Mouse (Mus musculus): ENCODE measurements around the gene Gap43. TPM values are rescaled to one million over a fixed set of nuclear protein-coding genes. Genes with fewer than 3 reads are reported as not detected.
"Not testable (repeated sequence)": the region's sequence is repeated elsewhere in the genome, so short reads cannot be mapped to it uniquely, and the experiment has no call there.

The Gap43 gene
- total RNA-seq, 2 experiments from 2014 or later = 0.41 TPM; not detected in 1

DNA sequence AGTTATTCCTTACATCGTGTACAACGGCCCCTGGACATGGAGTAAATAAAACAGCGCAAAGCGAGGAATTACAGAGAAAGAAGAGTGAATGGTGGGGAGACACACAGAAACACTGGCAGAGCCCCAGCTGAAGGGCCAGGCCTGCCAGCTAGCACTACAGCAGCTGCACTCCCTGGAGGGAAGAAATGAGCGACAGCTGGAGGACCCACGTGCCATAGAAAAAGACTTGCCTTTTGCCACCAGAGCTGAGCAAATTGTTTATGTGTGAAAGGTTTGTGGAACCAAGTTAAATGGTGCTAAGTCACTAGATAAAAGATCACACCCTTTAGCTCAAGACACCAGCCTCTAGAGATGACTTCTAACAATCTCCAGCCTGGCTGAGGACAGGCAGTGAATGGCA lies 37.0 kb downstream of the Gap43 start:
- DNase-seq = no peak
- intact Hi-C loops (cut with DNase I) = no loop called here

DNA sequence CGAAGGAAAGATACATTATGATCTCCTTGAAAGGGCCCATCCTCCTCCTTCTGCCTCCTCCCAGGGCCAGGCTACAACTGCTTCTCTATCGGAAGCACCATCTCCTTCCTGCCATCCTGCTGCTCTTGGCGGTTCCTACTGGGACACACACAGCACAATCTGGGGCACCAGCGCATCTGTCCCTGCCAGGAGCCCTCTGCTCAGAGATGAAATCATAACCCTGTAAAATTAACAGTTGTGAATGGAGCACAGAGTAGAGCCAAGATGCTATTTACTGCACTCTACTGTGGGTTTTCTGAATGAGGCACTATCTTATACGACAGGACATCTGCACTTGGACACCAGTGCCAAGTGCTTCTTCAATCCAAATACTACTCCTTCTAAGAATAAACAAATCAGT lies 46.0 kb downstream of the Gap43 start:
- intact Hi-C loops (cut with DNase I) = no loop called here
- no peak for DNase-seq

DNA sequence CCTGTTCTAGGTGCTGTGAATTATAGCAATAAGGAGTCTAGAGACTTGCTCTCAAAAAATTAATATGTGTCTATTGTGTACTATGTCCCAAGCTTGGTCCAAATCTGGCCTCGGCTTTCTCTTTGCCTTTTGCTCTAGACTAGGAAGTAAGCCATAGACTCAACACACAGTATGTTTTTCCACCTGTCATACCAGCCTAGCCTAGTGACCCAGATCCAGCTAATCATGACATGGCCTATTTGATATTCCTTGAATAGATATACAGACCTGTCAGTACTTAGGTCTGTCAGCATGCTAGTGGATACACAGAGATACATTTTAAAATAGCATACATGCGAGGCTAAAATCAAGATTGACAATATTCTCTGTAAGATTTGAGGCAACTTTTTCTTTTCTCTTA lies 46.4 kb downstream of the Gap43 start:
- no peak for DNase-seq
- intact Hi-C loops (cut with DNase I) = no loop called here

DNA sequence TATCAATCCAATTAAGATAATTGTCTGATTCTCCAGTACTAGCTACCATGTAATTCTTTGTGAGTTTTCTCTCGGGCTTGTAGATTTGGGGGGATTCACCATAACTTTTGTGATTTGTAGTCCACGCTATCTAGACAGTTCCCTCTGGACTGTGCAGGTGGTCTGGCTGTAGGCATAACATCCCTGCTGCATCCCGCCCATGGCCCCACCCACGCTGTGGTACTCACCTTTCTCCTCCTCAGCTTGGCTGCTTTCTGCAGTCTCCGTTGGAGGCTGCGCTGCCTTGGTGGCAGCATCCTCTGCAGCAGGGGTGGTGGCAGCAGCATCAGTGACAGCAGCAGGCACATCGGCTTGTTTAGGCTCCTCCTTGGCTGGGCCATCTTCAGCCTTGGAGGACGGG lies 48.9 kb downstream of the Gap43 start:
- intact Hi-C loops (cut with DNase I) = no loop called here
- no peak for DNase-seq

DNA sequence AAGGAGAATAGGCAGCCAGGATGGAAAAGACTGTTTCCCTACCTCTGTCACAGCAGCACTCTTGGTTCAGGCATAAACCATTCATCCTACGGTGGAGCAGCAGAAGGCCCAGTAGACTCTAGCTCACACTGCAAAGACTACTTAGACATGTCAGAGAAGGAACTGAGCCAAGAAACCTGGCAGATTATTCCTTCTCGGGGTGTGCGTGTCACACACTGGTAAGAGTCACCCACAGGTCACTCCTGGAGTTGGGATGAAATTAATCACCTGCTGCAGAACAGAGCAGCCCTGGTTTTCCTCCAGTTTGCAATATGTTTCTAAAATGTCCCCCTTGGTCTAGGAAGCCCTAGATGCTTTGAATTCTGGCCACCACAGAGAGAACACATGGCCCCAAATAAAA lies 56.4 kb downstream of the Gap43 start:
- DNase-seq = no peak
- intact Hi-C loops (cut with DNase I) = no loop called here

DNA sequence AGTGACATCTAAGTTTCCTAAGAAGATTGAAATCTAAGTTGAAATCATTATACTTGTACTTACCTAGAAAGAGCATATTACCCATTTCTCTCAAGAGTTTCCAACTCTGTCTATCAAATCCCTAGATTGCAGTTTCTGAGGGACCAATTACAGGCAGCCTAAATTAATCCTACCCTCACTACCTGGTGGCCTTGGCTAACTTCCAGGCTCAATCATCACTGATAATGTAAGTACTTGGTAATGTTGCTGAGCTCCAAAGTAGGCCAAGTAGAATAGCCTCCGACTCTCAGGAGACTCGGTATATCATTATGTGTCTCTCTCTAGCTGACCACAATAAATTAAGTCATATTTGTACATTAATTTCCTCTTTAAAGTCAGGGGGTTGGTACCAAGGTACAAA lies 62.7 kb downstream of the Gap43 start:
- no peak for DNase-seq
- intact Hi-C loops (cut with DNase I) = loop anchor here (5.0 kb wide), 2 partner anchors 505 to 635 kb away; no protein-coding TSS in a partner anchor

DNA sequence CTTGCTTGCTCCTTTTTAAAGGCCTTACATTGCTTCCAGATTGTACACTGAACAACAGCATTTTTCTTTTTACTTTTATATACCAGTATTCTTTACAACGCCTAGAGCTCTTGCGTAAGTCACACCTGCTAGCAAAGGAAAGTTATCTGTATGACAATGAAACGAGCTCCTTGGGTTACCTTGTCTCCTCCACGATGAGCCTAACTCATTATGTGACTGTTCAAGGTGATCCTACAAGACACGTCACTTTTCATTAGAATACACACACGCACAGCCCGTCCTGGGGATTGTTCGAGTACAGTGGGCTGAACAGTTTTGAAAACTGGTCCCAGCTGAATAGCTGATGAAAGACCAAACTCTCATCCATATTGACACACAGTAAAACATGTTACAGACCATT lies 63.2 kb downstream of the Gap43 start:
- no peak for DNase-seq
- intact Hi-C loops (cut with DNase I) = loop anchor here (5.0 kb wide), 2 partner anchors 505 to 635 kb away; no protein-coding TSS in a partner anchor

DNA sequence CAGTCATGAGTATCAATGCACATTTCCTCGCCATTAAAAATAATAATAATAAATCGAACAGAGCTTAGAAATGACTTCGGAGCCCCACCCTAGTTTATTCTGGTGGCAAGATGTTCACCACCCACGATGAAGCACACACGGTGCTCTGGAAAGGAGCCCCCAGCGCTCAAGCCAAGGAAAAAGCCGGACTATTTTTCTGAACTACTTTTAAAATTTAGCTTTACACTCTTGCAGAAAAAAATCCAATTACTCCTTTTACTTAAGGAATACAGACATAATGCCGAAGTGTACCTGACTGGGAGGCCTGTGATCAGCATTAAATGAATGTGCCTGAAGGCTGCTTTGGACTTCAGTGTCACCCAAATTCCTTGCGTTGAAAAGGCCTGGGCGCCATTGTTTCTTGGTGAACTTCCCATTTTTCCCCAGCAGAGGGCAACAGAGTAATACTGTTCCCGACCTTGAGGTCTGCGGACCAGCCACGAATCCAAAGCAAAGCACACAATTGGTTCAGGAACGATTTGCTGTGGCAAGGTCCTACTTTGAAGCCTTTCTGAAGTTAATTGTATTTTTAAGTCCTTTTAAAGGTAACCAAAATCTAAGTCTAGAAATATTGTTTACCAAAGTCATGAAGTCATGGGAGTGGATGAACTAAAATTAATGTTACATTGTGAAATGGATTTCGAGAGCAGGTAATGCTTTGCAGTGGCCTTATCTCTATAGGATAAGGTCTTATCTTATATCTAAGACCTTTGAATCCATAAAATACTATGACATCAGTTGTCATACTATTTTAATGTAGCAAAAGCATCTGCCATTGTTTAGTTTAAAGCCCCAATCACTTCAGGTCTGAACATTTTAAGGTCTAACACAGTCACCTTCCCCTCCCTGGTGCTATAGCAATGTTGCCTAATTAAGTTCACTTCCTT lies 64.0 kb downstream of the Gap43 start:
- DNase-seq = peak; percentile 36 to 39
- intact Hi-C loops (cut with DNase I) = loop anchor here (5.0 kb wide), 2 partner anchors 506 to 636 kb away; no protein-coding TSS in a partner anchor

DNA sequence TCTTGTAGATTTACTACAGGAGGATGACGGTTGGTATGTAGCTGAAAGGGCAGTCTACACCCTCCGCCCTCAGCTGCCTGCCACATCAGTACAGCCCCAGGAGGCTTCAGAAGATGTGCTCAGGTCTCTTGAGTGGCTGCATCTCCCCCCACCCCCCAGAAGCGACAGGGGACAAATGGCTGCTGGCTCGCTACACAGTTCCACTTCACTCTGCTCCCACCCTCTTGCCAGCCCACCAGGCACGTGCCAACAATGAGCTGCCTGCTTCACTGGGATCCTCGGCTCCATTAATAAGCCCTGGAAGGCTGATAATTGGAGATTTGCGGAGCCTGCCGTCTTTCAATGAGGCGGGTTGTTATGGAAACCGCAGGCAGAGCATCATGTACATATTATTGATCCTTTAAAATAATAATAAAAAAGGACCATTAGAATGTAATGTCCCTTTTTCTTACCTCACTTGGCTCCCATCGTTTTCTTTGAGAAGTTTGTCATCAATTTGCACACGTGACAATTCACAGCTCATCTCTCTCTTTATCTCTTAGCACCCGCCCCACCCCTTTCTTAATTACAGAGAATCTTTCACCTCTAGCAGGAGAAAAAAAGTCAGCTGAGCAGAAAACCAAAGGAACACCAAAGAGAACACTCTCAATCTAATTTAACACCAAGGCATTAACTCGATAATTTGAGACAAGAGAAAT lies 64.8 kb downstream of the Gap43 start:
- no peak for DNase-seq
- intact Hi-C loops (cut with DNase I) = loop anchor here (5.0 kb wide), 2 partner anchors 507 to 637 kb away; no protein-coding TSS in a partner anchor

DNA sequence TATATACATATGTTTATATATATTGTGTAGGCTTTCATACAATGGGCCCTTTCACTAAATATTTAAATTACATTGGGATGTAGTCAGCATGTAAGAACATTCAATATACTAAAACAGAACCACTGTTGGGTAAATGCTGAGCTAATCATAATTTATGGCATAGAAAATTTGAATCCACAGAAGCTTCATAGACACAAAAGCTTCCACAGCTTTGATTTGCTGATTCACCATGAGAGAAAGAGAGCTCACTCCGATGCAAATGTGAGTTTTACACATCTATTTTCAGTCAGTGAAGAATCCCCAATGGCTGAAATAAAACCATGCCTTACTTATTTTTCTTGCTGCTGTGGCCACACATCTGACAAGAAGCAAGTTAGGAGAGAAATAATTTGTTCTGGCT lies 69.2 kb downstream of the Gap43 start:
- intact Hi-C loops (cut with DNase I) = no loop called here
- no peak for DNase-seq

DNA sequence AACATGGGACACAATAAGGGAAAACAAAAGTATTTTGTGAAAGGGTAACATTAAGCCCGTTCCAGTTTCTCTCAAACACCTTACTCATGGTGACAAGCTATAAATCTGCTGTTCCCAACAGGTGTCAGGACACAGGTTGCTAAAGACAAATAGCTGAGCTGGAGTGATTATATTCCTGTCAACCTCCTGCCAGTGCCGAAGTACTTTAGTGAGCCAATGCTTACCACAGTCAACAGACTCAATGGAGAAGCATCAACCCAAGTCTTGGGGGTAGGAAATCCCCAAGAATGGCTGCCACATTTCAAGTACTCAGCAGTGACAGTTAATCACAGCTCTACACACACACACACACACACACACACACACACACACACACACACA lies 70.9 kb downstream of the Gap43 start:
- intact Hi-C loops (cut with DNase I) = no loop called here
- DNase-seq = no peak

DNA sequence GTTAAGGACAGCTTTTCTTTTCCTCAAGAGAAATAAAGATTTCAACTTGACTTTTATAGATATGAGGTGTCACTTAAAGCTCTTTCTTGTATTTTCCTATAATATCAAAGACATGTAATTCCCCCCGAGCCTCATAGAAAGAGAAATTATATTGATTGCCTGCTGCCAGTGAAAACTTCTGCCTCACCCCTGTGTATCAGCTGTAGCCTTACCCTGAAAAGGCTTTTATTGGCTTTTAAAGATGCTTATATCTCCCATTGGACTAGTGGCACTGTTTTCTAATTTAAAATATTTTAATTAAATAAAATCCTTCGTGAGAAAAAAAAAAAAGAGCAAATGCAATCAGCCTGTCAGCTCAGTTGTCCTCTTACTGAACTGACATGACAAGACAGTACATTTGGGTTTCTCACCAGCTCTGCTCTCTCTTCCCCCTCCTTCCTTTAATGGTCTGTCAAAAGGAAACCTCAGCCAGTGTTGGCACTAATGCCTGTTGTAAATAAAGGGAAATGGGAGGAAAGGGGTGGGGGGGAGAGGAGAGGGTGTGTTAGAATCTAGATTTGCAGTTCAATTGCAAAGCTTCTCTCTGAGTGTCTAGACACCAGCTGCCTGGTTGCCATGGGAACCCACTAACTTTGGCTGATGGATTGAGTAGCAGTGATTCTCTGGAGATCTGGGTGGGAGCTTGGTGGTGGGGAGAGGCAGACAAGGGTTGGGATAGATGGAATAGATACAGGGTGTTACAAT lies 71.4 kb downstream of the Gap43 start:
- intact Hi-C loops (cut with DNase I) = no loop called here
- DNase-seq = peak in 1 of 2 experiments; percentile 19

DNA sequence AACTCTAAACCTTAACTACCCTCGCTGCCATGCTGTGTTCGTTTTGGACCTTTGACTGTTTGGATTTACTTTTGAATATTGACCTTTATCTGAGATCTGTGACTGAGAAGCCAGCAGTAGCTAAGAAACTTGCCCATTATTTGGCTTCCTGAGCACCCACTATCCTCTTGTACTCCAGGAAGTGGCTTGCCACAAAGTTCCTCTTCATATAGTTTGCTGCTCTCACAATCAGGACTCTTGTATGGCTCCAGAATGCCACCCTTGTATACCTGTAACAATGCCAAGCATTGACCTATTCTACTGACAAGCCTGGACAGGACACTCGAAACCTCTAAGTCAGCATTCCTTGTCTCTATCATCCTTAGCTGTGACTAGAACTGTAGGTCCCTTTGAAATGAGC lies 75.3 kb downstream of the Gap43 start:
- DNase-seq = no peak
- intact Hi-C loops (cut with DNase I) = no loop called here

DNA sequence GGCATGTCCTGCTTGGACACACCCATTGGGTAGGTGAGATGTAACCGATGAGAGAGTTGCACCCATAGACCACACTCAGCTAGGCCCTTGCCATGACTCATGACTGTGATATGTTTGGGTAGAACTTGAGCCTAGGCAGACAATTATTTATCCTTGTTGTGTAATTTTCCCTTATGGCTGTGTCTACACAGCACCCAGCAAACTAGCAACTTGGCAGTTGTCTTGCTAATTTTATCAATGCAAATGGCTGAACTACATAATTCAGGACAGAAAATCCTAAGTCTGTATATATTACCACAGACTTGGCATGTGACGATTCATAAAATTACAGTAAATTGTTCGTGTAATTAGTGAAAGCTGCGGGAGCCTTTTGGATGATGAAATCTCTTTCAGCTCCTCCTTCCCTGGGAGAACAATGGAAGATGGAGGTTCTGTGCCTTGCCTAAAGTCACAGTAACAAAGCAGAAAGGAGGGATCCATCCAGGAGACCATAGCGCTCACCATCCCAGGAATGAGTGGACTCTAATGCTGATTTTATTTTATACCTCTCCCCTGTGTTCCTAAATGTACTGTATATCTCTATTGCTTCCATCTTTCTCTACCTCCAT lies 77.4 kb downstream of the Gap43 start:
- intact Hi-C loops (cut with DNase I) = no loop called here
- no peak for DNase-seq

DNA sequence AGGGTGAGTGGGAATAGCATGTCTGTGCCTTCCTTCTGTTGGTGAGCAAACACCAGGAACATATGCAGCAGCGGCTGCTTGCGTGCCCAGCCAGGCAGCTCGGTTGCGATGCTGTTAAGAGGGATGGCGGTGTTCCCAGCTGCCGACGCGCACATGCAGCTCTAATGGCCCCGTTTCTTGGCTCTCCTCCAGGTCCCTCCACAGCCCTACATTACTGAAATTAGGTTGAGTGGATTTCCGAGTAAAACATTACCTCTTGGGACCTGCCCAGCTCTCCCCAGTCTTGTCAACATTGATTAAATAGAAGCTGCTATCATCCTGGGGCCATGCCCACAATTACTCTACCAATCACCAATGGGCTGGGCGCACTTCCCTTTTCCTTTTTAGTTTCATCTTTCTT lies 84.8 kb downstream of the Gap43 start:
- DNase-seq = no peak
- intact Hi-C loops (cut with DNase I) = no loop called here

DNA sequence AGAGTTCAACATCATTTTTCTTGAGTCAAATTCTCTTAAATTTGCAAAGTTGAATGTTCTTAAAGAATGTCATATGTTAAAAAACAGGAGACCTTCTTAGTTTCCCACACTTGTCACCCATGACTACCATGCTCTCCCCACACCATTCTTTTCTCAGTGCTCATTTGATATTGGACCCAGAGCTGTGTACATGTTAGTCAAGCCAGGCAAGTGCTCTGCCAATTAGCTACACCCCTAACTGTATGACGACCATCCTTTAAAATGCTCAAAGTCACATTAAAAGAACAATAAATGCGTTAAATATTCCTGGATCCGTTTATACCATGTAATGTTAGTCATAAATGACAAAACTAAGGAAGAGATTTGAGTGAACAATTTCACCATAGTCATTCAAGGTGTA lies 85.2 kb downstream of the Gap43 start:
- intact Hi-C loops (cut with DNase I) = no loop called here
- DNase-seq = no peak

DNA sequence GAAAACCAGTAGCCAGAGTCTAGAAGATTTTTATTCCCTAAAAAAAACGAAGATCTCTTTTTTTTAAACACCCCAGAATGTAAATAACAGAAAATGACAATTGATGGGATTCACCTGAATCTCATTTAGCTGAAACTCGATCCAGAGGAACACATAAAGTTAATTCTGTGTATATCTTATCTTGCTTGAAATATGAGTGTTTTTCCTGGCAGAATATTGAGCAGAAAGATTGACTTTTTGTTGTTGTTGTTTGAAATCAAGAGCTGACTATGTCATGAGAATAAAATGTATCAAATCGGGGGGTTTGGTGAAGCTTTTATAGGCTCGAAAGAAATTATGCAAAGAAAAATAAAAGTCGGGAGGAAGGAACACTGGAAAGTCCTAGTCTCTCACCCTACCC lies 88.2 kb downstream of the Gap43 start:
- intact Hi-C loops (cut with DNase I) = no loop called here
- DNase-seq = no peak

DNA sequence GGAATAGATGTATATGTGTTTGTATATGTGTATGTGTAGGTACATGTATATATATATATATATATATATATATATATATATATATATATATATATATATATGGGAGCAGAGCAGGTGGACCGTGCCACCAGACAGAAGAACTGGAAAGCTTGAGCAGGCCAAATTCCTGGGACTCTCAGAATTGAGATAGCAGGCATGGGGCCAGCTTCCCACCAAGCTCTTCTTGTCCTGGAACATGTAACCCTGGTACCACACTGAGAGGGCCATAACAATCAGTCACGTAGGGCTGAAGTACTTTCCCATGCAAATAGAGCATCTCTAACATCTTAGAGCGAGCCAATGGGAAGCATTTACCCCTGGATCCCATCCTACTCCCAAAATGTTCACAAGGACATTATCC lies 96.3 kb downstream of the Gap43 start:
- DNase-seq; intact Hi-C loops (cut with DNase I): not testable (repeated sequence)

DNA sequence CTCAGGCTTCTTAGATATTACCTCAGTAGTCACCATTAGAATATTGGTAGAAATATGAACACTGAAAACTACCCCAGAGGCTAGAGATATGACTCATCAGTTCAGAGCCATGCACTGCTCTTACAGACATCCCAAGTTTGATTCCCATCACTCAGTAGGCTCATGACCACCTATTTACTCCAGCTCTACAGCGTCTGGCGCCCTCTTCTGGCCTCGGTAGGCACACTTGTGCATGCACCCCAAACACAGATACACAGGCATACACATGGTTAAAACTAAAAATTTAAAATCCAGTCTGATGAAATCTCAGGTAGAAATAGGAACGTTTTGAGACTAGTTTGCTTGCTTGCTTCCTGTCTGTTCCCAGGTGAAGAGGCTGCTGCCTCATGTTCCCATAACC lies 109.1 kb downstream of the Gap43 start:
- intact Hi-C loops (cut with DNase I) = no loop called here
- DNase-seq = no peak
